Mouse (Mus musculus): Measurements from ENCODE around the gene Mindy3. TPM values are rescaled to one million over a fixed set of nuclear protein-coding genes. Genes with fewer than 3 reads are reported as not detected.

The Mindy3 gene
- polyA plus RNA-seq, 1 experiment from 2014 or later, result 26.2 TPM

GRCm38 (mm10) chr2:12371401-12371800 is 47.9 kb downstream of the Mindy3 start:
- no peaks in the 10 kb centered on the region for H3K36me3 ChIP-seq
- peaks cover 5% of the 10 kb centered on the region; the same call in 1 of the 2 replicates for H3K4me1 ChIP-seq (replicated peaks)
- H3K27ac ChIP-seq, result no peak overlapping the region
- H3K9me3 ChIP-seq, result no peaks in the 10 kb centered on the region
- H3K4me3 ChIP-seq (replicated peaks), result no peak overlapping the region
- 96% methylated on average over 4 of the region's 4 CpGs for WGBS
- no peak for ATAC-seq (ENCODE audit: insufficient number of reproducible peaks, insufficient read depth, low FRiP score, low TSS enrichment, low read depth)
- no peak overlapping the region for H3K4me2 ChIP-seq
- no peak overlapping the region for H3K9ac ChIP-seq (replicated peaks)
- H3K27me3 ChIP-seq, result no peaks in the 10 kb centered on the region

GRCm38 (mm10) chr2:12368451-12368850 is 50.8 kb downstream of the Mindy3 start:
- WGBS, result 87% methylated on average over 2 of the region's 2 CpGs
- Histone ChIP-seq H3K9me3 (no peaks in the 10 kb centered on the region), H3K36me3 (peaks cover 4% of the 10 kb centered on the region; the same call in 1 of the 2 replicates), H3K4me2 (no peak overlapping the region), H3K27me3 (no peaks in the 10 kb centered on the region), H3K9ac (replicated peaks) (no peak overlapping the region), H3K27ac (no peak overlapping the region), H3K4me1 (replicated peaks) (no peaks in the 10 kb centered on the region), H3K4me3 (replicated peaks) (no peak overlapping the region)
- ATAC-seq (ENCODE audit: insufficient number of reproducible peaks, insufficient read depth, low FRiP score, low TSS enrichment, low read depth), result no peak

GRCm38 (mm10) chr2:12368016-12368415 is 51.3 kb downstream of the Mindy3 start:
- H3K4me2 ChIP-seq, result no peak overlapping the region
- no peaks in the 10 kb centered on the region for H3K27me3 ChIP-seq
- no peaks in the 10 kb centered on the region for H3K9me3 ChIP-seq
- 75% methylated on average over 1 of the region's 1 CpGs for WGBS
- peaks cover 6% of the 10 kb centered on the region; the same call in 1 of the 2 replicates for H3K36me3 ChIP-seq
- no peak overlapping the region for H3K4me3 ChIP-seq (replicated peaks)
- no peak for ATAC-seq (ENCODE audit: insufficient number of reproducible peaks, insufficient read depth, low FRiP score, low TSS enrichment, low read depth)
- H3K27ac ChIP-seq, result no peak overlapping the region
- no peak overlapping the region for H3K9ac ChIP-seq (replicated peaks)
- H3K4me1 ChIP-seq (replicated peaks), result no peaks in the 10 kb centered on the region

- no peak overlapping the region for H3K27ac ChIP-seq
- no peaks in the 10 kb centered on the region for H3K27me3 ChIP-seq
- H3K9ac ChIP-seq (replicated peaks), result no peak overlapping the region
- no peak overlapping the region for H3K4me3 ChIP-seq (replicated peaks)
- ATAC-seq (ENCODE audit: insufficient number of reproducible peaks, insufficient read depth, low FRiP score, low TSS enrichment, low read depth), result no peak
- H3K36me3 ChIP-seq, result peaks cover 32% of the 10 kb centered on the region
- H3K9me3 ChIP-seq, result no peaks in the 10 kb centered on the region
- no peak overlapping the region for H3K4me2 ChIP-seq
- no peaks in the 10 kb centered on the region for H3K4me1 ChIP-seq (replicated peaks)
- WGBS, result 68% methylated on average over 1 of the region's 1 CpGs
Observed at GRCm38 (mm10) chr2:12361310-12361709, 58.0 kb downstream of the Mindy3 start.

GRCm38 (mm10) chr2:12354837-12355236 is 64.4 kb downstream of the Mindy3 start:
- WGBS, result 98% methylated on average over 5 of the region's 5 CpGs
- Histone ChIP-seq H3K27ac (no peak overlapping the region), H3K27me3 (no peaks in the 10 kb centered on the region), H3K9me3 (no peaks in the 10 kb centered on the region), H3K36me3 (peaks cover 35% of the 10 kb centered on the region), H3K4me2 (no peak overlapping the region), H3K4me3 (replicated peaks) (no peak overlapping the region), H3K4me1 (replicated peaks) (peaks cover 11% of the 10 kb centered on the region), H3K9ac (replicated peaks) (no peak overlapping the region)
- 0 out of 2 replicates have a peak, but pooled peaks have one; percentile 10 for ATAC-seq (ENCODE audit: insufficient number of reproducible peaks, insufficient read depth, low FRiP score, low TSS enrichment, low read depth)

- 93% methylated on average over 2 of the region's 2 CpGs for WGBS
- ATAC-seq (ENCODE audit: insufficient number of reproducible peaks, insufficient read depth, low FRiP score, low TSS enrichment, low read depth), result no peak
- peaks cover 9% of the 10 kb centered on the region for H3K36me3 ChIP-seq
Observed at GRCm38 (mm10) chr2:12348914-12349313, 70.4 kb downstream of the Mindy3 start.

GRCm38 (mm10) chr2:12331962-12332361 is 87.3 kb downstream of the Mindy3 start:
- 80% methylated on average over 2 of the region's 2 CpGs for WGBS

More at GRCm38 (mm10) chr2:12348914-12349313, 70.4 kb downstream of the Mindy3 start:
- Histone ChIP-seq H3K4me1 (replicated peaks) (peaks cover 11% of the 10 kb centered on the region), H3K4me3 (replicated peaks) (no peak overlapping the region), H3K27ac (no peak overlapping the region), H3K9me3 (no peaks in the 10 kb centered on the region), H3K4me2 (no peak overlapping the region), H3K27me3 (no peaks in the 10 kb centered on the region), H3K9ac (replicated peaks) (no peak overlapping the region)

GRCm38 (mm10) chr2:12329620-12330019 is 89.7 kb downstream of the Mindy3 start:
- ATAC-seq (ENCODE audit: insufficient number of reproducible peaks, insufficient read depth, low FRiP score, low TSS enrichment, low read depth), result no peak
- H3K36me3 ChIP-seq, result no peaks in the 10 kb centered on the region
- WGBS, result 80% methylated on average over 2 of the region's 2 CpGs
- peaks cover 25% of the 10 kb centered on the region for H3K4me1 ChIP-seq (replicated peaks)
- no peaks in the 10 kb centered on the region for H3K9me3 ChIP-seq
- no peaks in the 10 kb centered on the region for H3K27me3 ChIP-seq
- no peak overlapping the region for H3K4me3 ChIP-seq (replicated peaks)
- H3K9ac ChIP-seq (replicated peaks), result no peak overlapping the region
- no peak overlapping the region for H3K4me2 ChIP-seq
- no peak overlapping the region for H3K27ac ChIP-seq

More at GRCm38 (mm10) chr2:12331962-12332361, 87.3 kb downstream of the Mindy3 start:
- no peak for ATAC-seq (ENCODE audit: insufficient number of reproducible peaks, insufficient read depth, low FRiP score, low TSS enrichment, low read depth)
- Histone ChIP-seq H3K4me2 (no peak overlapping the region), H3K9me3 (0 out of 2 replicates have a peak, but pooled peaks cover 3% of the 10 kb centered on the region), H3K27ac (no peak overlapping the region), H3K27me3 (no peaks in the 10 kb centered on the region), H3K4me1 (replicated peaks) (peaks cover 22% of the 10 kb centered on the region), H3K36me3 (no peaks in the 10 kb centered on the region), H3K9ac (replicated peaks) (no peak overlapping the region), H3K4me3 (replicated peaks) (no peak overlapping the region)

- WGBS, result 18% methylated on average over 5 of the region's 5 CpGs
- no peak; the same call in 1 of the 2 replicates for ATAC-seq (ENCODE audit: insufficient number of reproducible peaks, insufficient read depth, low FRiP score, low TSS enrichment, low read depth)
Observed at GRCm38 (mm10) chr2:12329068-12329407, 90.2 kb downstream of the Mindy3 start.

GRCm38 (mm10) chr2:12328355-12329067 is 90.8 kb downstream of the Mindy3 start:
- ATAC-seq (ENCODE audit: insufficient number of reproducible peaks, insufficient read depth, low FRiP score, low TSS enrichment, low read depth), result peak; percentile 61; the same call in 1 of the 2 replicates
- no peaks in the 10 kb centered on the region for H3K9me3 ChIP-seq
- H3K4me3 ChIP-seq (replicated peaks), result no peak overlapping the region
- H3K4me2 ChIP-seq, result peak overlapping the region; percentile 57
- 18% methylated on average over 8 of the region's 8 CpGs for WGBS
- peak overlapping the region; percentile 78 for H3K27ac ChIP-seq
- no peaks in the 10 kb centered on the region for H3K27me3 ChIP-seq
- no peaks in the 10 kb centered on the region for H3K36me3 ChIP-seq
- peaks cover 25% of the 10 kb centered on the region for H3K4me1 ChIP-seq (replicated peaks)
- H3K9ac ChIP-seq (replicated peaks), result 0 out of 2 replicates have a peak overlapping the region, but pooled peaks have one; percentile 8

More at GRCm38 (mm10) chr2:12329068-12329407, 90.2 kb downstream of the Mindy3 start:
- H3K27me3 ChIP-seq, result no peaks in the 10 kb centered on the region
- peaks cover 25% of the 10 kb centered on the region for H3K4me1 ChIP-seq (replicated peaks)
- peak overlapping the region; percentile 57 for H3K4me2 ChIP-seq
- 0 out of 2 replicates have a peak overlapping the region, but pooled peaks have one; percentile 8 for H3K9ac ChIP-seq (replicated peaks)
- H3K27ac ChIP-seq, result peak overlapping the region; percentile 78
- H3K36me3 ChIP-seq, result no peaks in the 10 kb centered on the region
- no peak overlapping the region for H3K4me3 ChIP-seq (replicated peaks)
- H3K9me3 ChIP-seq, result no peaks in the 10 kb centered on the region

- H3K27ac ChIP-seq, result peak overlapping the region; percentile 78; the same call in 1 of the 2 replicates
- H3K27me3 ChIP-seq, result no peaks in the 10 kb centered on the region
- no peaks in the 10 kb centered on the region for H3K36me3 ChIP-seq
- H3K4me3 ChIP-seq (replicated peaks), result peak overlapping the region; percentile 26
- peaks cover 25% of the 10 kb centered on the region for H3K4me1 ChIP-seq (replicated peaks)
- peak overlapping the region; percentile 57 for H3K4me2 ChIP-seq
- no peaks in the 10 kb centered on the region for H3K9me3 ChIP-seq
- H3K9ac ChIP-seq (replicated peaks), result 0 out of 2 replicates have a peak overlapping the region, but pooled peaks have one; percentile 18
- 24% methylated on average over 11 of the region's 11 CpGs for WGBS
- ATAC-seq (ENCODE audit: insufficient number of reproducible peaks, insufficient read depth, low FRiP score, low TSS enrichment, low read depth), result no peak; the same call in 1 of the 2 replicates
Observed at GRCm38 (mm10) chr2:12327691-12328354, 91.4 kb downstream of the Mindy3 start.
